ENCODE assay signal across 10 mouse cellular contexts in the genomic region with DNA sequence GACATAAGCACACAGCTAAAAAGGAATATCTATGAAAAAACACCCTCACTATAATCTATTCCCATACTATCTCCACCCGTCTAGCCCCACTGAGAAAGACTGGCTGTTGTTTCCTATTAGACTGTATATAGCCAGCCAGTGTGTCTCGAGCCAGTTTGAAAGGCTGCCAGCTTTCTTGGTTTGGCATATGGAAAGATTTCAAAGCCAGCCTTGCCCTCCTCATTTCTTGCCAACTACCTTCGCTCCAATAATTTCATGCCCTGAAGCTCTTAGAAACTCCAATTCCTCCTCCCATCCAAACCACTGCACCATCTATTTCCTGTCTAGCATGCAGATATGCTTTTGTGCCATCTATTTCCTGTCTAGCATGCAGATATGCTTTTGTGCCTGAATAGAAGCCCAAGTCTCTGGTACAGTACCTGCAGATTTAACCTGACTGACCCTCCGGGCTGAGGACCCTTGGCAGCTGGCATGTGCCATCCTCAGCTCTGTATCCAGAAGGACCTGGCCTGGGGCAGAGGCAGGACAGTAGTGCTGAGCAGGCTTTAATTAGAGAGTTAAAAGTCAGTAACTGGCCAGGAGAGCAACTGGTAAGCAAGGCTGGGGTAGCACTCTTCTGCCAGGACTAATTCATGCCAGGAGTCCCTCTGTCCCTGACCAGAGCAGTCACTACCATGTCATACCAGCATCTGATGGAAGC.
DNase-seq lines count a peak whose midpoint lies in the region; ATAC-seq lines count a peak whose summit lies in the region.
"Had no signal": no experiment of that assay in that cellular context is flagged by ENCODE, and none has a peak within 500 bp of the region (broad histone marks: within the 10 kb centered on the region; RNA-seq: fewer than 3 reads in every experiment).

No protein-coding gene starts in this region.

- no peak overlapping the region for H3K4me2 ChIP-seq in hindbrain, embryonic 14.5 days (replicated peaks)
- H3K4me2 ChIP-seq in hindbrain, embryonic 11.5 days (replicated peaks; ENCODE audit: low read depth, low read length) = no peak overlapping the region
- H3K4me2 ChIP-seq: limb, embryonic 12.5 days had no signal

- no peaks in the 10 kb centered on the region for H3K9me3 ChIP-seq in hindbrain, embryonic 14.5 days (ENCODE audit: control insufficient read depth, low read length)
- no peaks in the 10 kb centered on the region for H3K9me3 ChIP-seq in hindbrain, embryonic 11.5 days (ENCODE audit: control insufficient read depth, low read length)
- H3K9me3 ChIP-seq: limb, embryonic 12.5 days had no signal

- peak; percentile 31; the same call in 1 of the 2 replicates for ATAC-seq in hindbrain, embryonic 14.5 days (ENCODE audit: low FRiP score)
- ATAC-seq in hindbrain, embryonic 11.5 days (ENCODE audit: low FRiP score) = no peak

- no peak overlapping the region for H3K4me3 ChIP-seq in hindbrain, embryonic 14.5 days (replicated peaks; ENCODE audit: low read length)
- no peak overlapping the region for H3K4me3 ChIP-seq in hindbrain, embryonic 11.5 days (ENCODE audit: low read depth, low read length)
- H3K4me3 ChIP-seq: limb, embryonic 12.5 days had no signal

- no peaks in the 10 kb centered on the region for H3K27me3 ChIP-seq in hindbrain, embryonic 14.5 days (ENCODE audit: control insufficient read depth, insufficient read depth, low read length)
- no peaks in the 10 kb centered on the region for H3K27me3 ChIP-seq in hindbrain, embryonic 11.5 days (ENCODE audit: control insufficient read depth, insufficient read depth, low read length)
- H3K27me3 ChIP-seq: limb, embryonic 12.5 days had no signal

- H3K9ac ChIP-seq in hindbrain, embryonic 14.5 days = no peak overlapping the region
- H3K9ac ChIP-seq in hindbrain, embryonic 11.5 days (ENCODE audit: low read depth, low read length) = no peak overlapping the region
- H3K9ac ChIP-seq: limb, embryonic 12.5 days had no signal

- 0 out of 2 replicates have a peak, but pooled peaks cover under 1% of the 10 kb centered on the region for H3K4me1 ChIP-seq in hindbrain, embryonic 14.5 days (replicated peaks; ENCODE audit: control insufficient read depth, insufficient read depth, low read length)
- no peaks in the 10 kb centered on the region for H3K4me1 ChIP-seq in hindbrain, embryonic 11.5 days (replicated peaks; ENCODE audit: control insufficient read depth, insufficient read depth, low read length)
- H3K4me1 ChIP-seq: limb, embryonic 12.5 days had no signal

- H3K36me3 ChIP-seq in hindbrain, embryonic 14.5 days (replicated peaks; ENCODE audit: control insufficient read depth, insufficient read depth) = no peaks in the 10 kb centered on the region
- H3K36me3 ChIP-seq in hindbrain, embryonic 11.5 days (ENCODE audit: control insufficient read depth, insufficient read depth, low read length) = no peaks in the 10 kb centered on the region
- H3K36me3 ChIP-seq: limb, embryonic 12.5 days had no signal

- DNase-seq in hindbrain, embryonic 14.5 days (ENCODE audit: low spot score) = peak; percentile 60
- DNase-seq in hindbrain, embryonic 11.5 days (ENCODE audit: low spot score) = no peak
- DNase-seq in urinary bladder, postnatal 14 days (ENCODE audit: low spot score) = peak; percentile 5
- no peak for DNase-seq in urinary bladder, adult 2 months (ENCODE audit: low spot score)
- peak; percentile 84 to 88 for DNase-seq in cerebellum, postnatal 14 days
- DNase-seq in gastrocnemius, adult 8-10 months (ENCODE audit: low spot score in 2 of 2) = no peak
- DNase-seq in kidney, postnatal 36 days = no peak
- DNase-seq: kidney, postnatal 25 days; lung, postnatal 10 days had no signal

- WGBS in hindbrain, embryonic 14.5 days = 65% methylated on average over 4 of the region's 4 CpGs
- WGBS in hindbrain, embryonic 11.5 days = 84% methylated on average over 4 of the region's 4 CpGs

- no peak overlapping the region for H3K27ac ChIP-seq in hindbrain, embryonic 14.5 days
- no peak overlapping the region for H3K27ac ChIP-seq in hindbrain, embryonic 11.5 days (ENCODE audit: low read depth, low read length)
- H3K27ac ChIP-seq: limb, embryonic 12.5 days had no signal

Comparison
In these comparisons a context has a peak if more than half of its experiments do, and no peak if none do; other contexts are left out.
1. DNase-seq: peak in hindbrain, embryonic 14.5 days (single experiment), urinary bladder, postnatal 14 days (single experiment) and cerebellum, postnatal 14 days (2 of 2); none in hindbrain, embryonic 11.5 days (single experiment), urinary bladder, adult 2 months (single experiment), gastrocnemius, adult 8-10 months (0 of 2) and kidney, postnatal 36 days (0 of 2).